Comparison of ENCODE assay signal across 8 mouse cellular contexts in the genomic region with DNA sequence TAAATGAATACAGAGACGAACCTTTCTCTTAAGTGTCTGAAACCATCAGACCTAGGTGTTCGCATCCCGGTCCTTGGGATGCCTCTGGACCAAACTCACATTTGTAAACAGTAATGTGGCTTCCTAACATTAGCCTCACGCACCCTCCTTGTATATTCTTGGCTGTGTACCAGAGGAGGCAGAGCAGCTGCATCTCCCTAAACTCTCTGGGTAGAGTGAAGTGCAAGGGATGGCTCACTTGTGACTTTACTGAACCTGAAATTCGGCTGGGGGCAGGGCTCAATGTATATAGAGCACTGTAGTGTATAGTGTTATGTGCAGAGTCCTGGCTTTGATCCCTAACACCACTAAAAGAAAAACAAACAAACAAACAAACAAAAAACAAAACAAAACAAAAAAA. TPM values are rescaled to one million over a fixed set of nuclear protein-coding genes. Genes with fewer than 3 reads are reported as not detected.
DNase-seq lines count a peak whose midpoint lies in the region; ATAC-seq and TF ChIP-seq lines count a peak whose summit lies in the region.

No protein-coding gene starts in this region.

- peak overlapping the region; percentile 74; the same call in 1 of the 2 replicates for H3K4me2 ChIP-seq in CH12.LX (ENCODE audit: insufficient read depth, low read depth, poor library complexity, severe bottlenecking)
- peak overlapping the region; percentile 65; the same call in 1 of the 2 replicates for H3K4me2 ChIP-seq in forebrain, embryonic 16.5 days (ENCODE audit: low read length)
- peak overlapping the region; percentile 65 for H3K4me2 ChIP-seq in liver, embryonic 14.5 days (ENCODE audit: low read depth)

- peak overlapping the region; percentile 61 for H3K9ac ChIP-seq in heart, adult 2 months (ENCODE audit: low read depth, low read length)
- H3K9ac ChIP-seq in CH12.LX (ENCODE audit: insufficient read depth, low read depth) = no peak overlapping the region
- H3K9ac ChIP-seq in forebrain, embryonic 16.5 days (replicated peaks; ENCODE audit: low read depth, low read length) = no peak overlapping the region
- no peak overlapping the region for H3K9ac ChIP-seq in liver, embryonic 14.5 days (replicated peaks)

- WGBS in heart, adult 2 months = 53% methylated on average over 5 of the region's 5 CpGs
- 33% methylated on average over 5 of the region's 5 CpGs for WGBS in forebrain, embryonic 16.5 days
- WGBS in liver, embryonic 14.5 days (ENCODE audit: insufficient replicate concordance) = 48% methylated on average over 5 of the region's 5 CpGs

- peak; percentile 28 for ATAC-seq in forebrain, embryonic 16.5 days
- ATAC-seq in liver, embryonic 14.5 days (ENCODE audit: insufficient read depth) = no peak
- ATAC-seq in inflammation-experienced regulatory T-cells, adult 6 months = no peak

- no peaks in the 10 kb centered on the region for H3K36me3 ChIP-seq in heart, adult 2 months (ENCODE audit: control insufficient read depth, insufficient read depth, low read length)
- no peaks in the 10 kb centered on the region for H3K36me3 ChIP-seq in CH12.LX (replicated peaks in 1 of 2; ENCODE audit: control insufficient read depth in 1 of 2, insufficient read depth in 1 of 2, low read length in 1 of 2)
- H3K36me3 ChIP-seq in forebrain, embryonic 16.5 days (ENCODE audit: control insufficient read depth, insufficient read depth) = no peaks in the 10 kb centered on the region
- H3K36me3 ChIP-seq in liver, embryonic 14.5 days (replicated peaks; ENCODE audit: control insufficient read depth, insufficient read depth, low read depth) = no peaks in the 10 kb centered on the region

- H3K79me2 ChIP-seq in heart, adult 2 months (replicated peaks; ENCODE audit: control insufficient read depth, insufficient read depth, low read length) = no peaks in the 10 kb centered on the region
- no peaks in the 10 kb centered on the region for H3K79me2 ChIP-seq in CH12.LX (replicated peaks; ENCODE audit: control insufficient read depth, extremely low read depth, insufficient read depth, poor library complexity, severe bottlenecking)

- no peak for TF ChIP-seq POLR2A in heart, adult 2 months (IDR thresholded peaks at IDR 0.05; ENCODE audit: insufficient read depth, low read depth, low read length)
- no peak for TF ChIP-seq POLR2A in CH12.LX (IDR thresholded peaks at IDR 0.05; ENCODE audit: low read depth, low read length)

- no peak for DNase-seq in heart, adult 2 months
- no peak for DNase-seq in heart, adult 18-20 months
- DNase-seq in CH12.LX (ENCODE audit: extremely low read depth) = no peak
- DNase-seq in liver, embryonic 14.5 days (ENCODE audit: low read depth in 3 of 3, low spot score in 3 of 3) = no peak
- DNase-seq in layer of hippocampus, adult 9-11 months = no peak
- DNase-seq in urinary bladder, postnatal 14 days (ENCODE audit: low spot score) = no peak

- H3K4me3 ChIP-seq in heart, adult 2 months = peak overlapping the region; percentile 54; the same call in 1 of the 2 replicates
- H3K4me3 ChIP-seq in CH12.LX (replicated peaks in 1 of 3; ENCODE audit: low read depth in 2 of 3, low read length in 2 of 3, poor library complexity in 1 of 3) = peak overlapping the region in 1 of 3 experiments; percentile 50
- H3K4me3 ChIP-seq in forebrain, embryonic 16.5 days (replicated peaks; ENCODE audit: low read length) = no peak overlapping the region
- peak overlapping the region in 1 of 2 experiments; percentile 35; a peak in 2 of 4 replicates for H3K4me3 ChIP-seq in liver, embryonic 14.5 days (ENCODE audit: insufficient read depth in 1 of 2, low read depth in 2 of 2, low read length in 2 of 2)

- intact Hi-C loops in heart, adult 2 months (cut with DNase I) = loop anchor here (2.0 kb wide), 1 partner anchor 48 kb away; no protein-coding TSS in a partner anchor

- in situ Hi-C loops in CH12.LX (cut with MboI; ENCODE audit: low pct_ligation_motif_present, low pct_unique_long_range_greater_than_20kb, low sequenced_read_pairs) = no loop called here

- no peak for TF ChIP-seq EP300 in heart, adult 2 months (IDR thresholded peaks at IDR 0.05; ENCODE audit: insufficient read depth, low read depth, low read length)
- TF ChIP-seq EP300 in CH12.LX (IDR thresholded peaks at IDR 0.05; ENCODE audit: low read length) = no peak
- no peak for TF ChIP-seq EP300 in liver, embryonic 14.5 days (IDR thresholded peaks at IDR 0.05; ENCODE audit: low read depth)

- no peak for TF ChIP-seq RAD21 in CH12.LX (IDR thresholded peaks at IDR 0.05; ENCODE audit: low read depth, low read length)

- no peaks in the 10 kb centered on the region for H3K9me3 ChIP-seq in CH12.LX (replicated peaks; ENCODE audit: low read length)
- H3K9me3 ChIP-seq in forebrain, embryonic 16.5 days (ENCODE audit: control insufficient read depth, low read length) = no peaks in the 10 kb centered on the region
- H3K9me3 ChIP-seq in liver, embryonic 14.5 days (ENCODE audit: control insufficient read depth, low read length) = no peaks in the 10 kb centered on the region

- H3K4me1 ChIP-seq in heart, adult 2 months (ENCODE audit: control insufficient read depth, insufficient read depth, low read length) = peaks cover 10% of the 10 kb centered on the region
- peaks cover 6 to 40% of the 10 kb centered on the region in 2 experiments for H3K4me1 ChIP-seq in CH12.LX (ENCODE audit: control insufficient read depth in 1 of 2, insufficient read depth in 2 of 2)
- peaks cover 36% of the 10 kb centered on the region for H3K4me1 ChIP-seq in forebrain, embryonic 16.5 days (replicated peaks; ENCODE audit: control insufficient read depth, insufficient read depth, low read length)
- H3K4me1 ChIP-seq in liver, embryonic 14.5 days (replicated peaks; ENCODE audit: control insufficient read depth in 2 of 2, insufficient read depth in 2 of 2, low read length in 1 of 2) = peaks cover 10 to 11% of the 10 kb centered on the region in 2 experiments

- dilution Hi-C loops in CH12.LX (cut with MboI; ENCODE audit: extremely low pct_ligation_motif_present, extremely low pct_unique_long_range_greater_than_20kb, low sequenced_read_pairs) = no loop called here

- H3K27ac ChIP-seq in heart, adult 2 months = peak overlapping the region; percentile 71
- H3K27ac ChIP-seq in CH12.LX (ENCODE audit: insufficient read depth, low read depth) = no peak overlapping the region
- H3K27ac ChIP-seq in forebrain, embryonic 16.5 days (ENCODE audit: low read length) = peak overlapping the region; percentile 67
- H3K27ac ChIP-seq in liver, embryonic 14.5 days = no peak overlapping the region

- no peaks in the 10 kb centered on the region for H3K27me3 ChIP-seq in heart, adult 2 months (ENCODE audit: control insufficient read depth, insufficient read depth, low read length)
- no peaks in the 10 kb centered on the region for H3K27me3 ChIP-seq in CH12.LX (replicated peaks)
- H3K27me3 ChIP-seq in forebrain, embryonic 16.5 days (replicated peaks; ENCODE audit: control insufficient read depth, insufficient read depth, low read length) = no peaks in the 10 kb centered on the region
- H3K27me3 ChIP-seq in liver, embryonic 14.5 days (ENCODE audit: control insufficient read depth, insufficient read depth, low read length) = peaks cover 33% of the 10 kb centered on the region

- TF ChIP-seq CTCF in heart, adult 2 months (IDR thresholded peaks at IDR 0.05) = no peak
- TF ChIP-seq CTCF in CH12.LX (conservative IDR thresholded peaks at IDR 0.05 in 1 of 2, IDR thresholded peaks at IDR 0.05 in 1 of 2; ENCODE audit: low read depth in 2 of 2, low read length in 2 of 2) = no peak
- no peak for TF ChIP-seq CTCF in liver, embryonic 14.5 days (IDR thresholded peaks at IDR 0.05; ENCODE audit: low read depth)

TF ChIP-seq in CH12.LX, 34 proteins besides CTCF, POLR2A, EP300 and RAD21:
- TF ChIP-seq NELFE (IDR thresholded peaks at IDR 0.05; ENCODE audit: low read depth, low read length) (no peak), CHD2 (IDR thresholded peaks at IDR 0.05; ENCODE audit: low read length) (no peak), NRF1 (IDR thresholded peaks at IDR 0.05; ENCODE audit: low read depth, low read length) (no peak), JUN (IDR thresholded peaks at IDR 0.05; ENCODE audit: insufficient read depth, low read depth, low read length) (no peak), SMC3 (IDR thresholded peaks at IDR 0.05; ENCODE audit: low read depth, low read length) (no peak), RCOR1 (conservative IDR thresholded peaks at IDR 0.05; ENCODE audit: low read depth, low read length) (no peak), ZNF384 (IDR thresholded peaks at IDR 0.05; ENCODE audit: low read depth, low read length) (no peak), TCF12 (IDR thresholded peaks at IDR 0.05; ENCODE audit: low read depth, low read length) (no peak)

RNA-seq across cellular contexts. Expression of a gene that starts 45.6 kb away (rescaled TPM):
- total RNA-seq in heart, adult 2 months (2021) = 10 to 100 TPM; 29.9 to 30.8 TPM
- polyA plus RNA-seq in heart, adult 2 months (2012; rRNA removed) = 10.4 and 11.0 TPM in 2 replicates
- total RNA-seq in heart, adult 18-20 months (2021) = 10 to 100 TPM; 27.4 to 31.0 TPM
- total RNA-seq in CH12.LX (2012; rRNA removed) (9.0 and 10.1 TPM in 2 replicates), CH12.LX (2014; rRNA removed) (1.8 and 2.0 TPM in 2 replicates)
- polyA plus RNA-seq in CH12.LX (2012; ENCODE audit: insufficient read length, low read depth) = 9.4 and 11.0 TPM in 2 replicates
- 24.9 and 25.8 TPM in 2 replicates for polyA plus RNA-seq in forebrain, embryonic 16.5 days (2015; fragmentation: Nextera tagmentation; extraction: Ambion mirVana)
- polyA plus RNA-seq in liver, embryonic 14.5 days (2012; rRNA removed) = 6.4 and 7.1 TPM in 2 replicates
- 9.9 and 10.7 TPM in 2 replicates for polyA plus RNA-seq in liver, embryonic 14.5 days (2014; fragmentation: Nextera tagmentation; extraction: Ambion mirVana)
- 10 to 100 TPM; 12.0 to 28.2 (median 22.7) TPM for polyA plus RNA-seq in inflammation-experienced regulatory T-cells, adult 6 months (2017; shearing (Covaris generic))

Comparison
In these comparisons a context has a peak if more than half of its experiments do, and no peak if none do; other contexts are left out.
1. H3K27ac ChIP-seq: peak in heart, adult 2 months (single experiment) and forebrain, embryonic 16.5 days (single experiment); none in CH12.LX (single experiment) and liver, embryonic 14.5 days (single experiment).
2. Peak in every context shown above with its lines, with median percentiles within 50 percentile points of each other: H3K4me2 ChIP-seq.